Mouse (Mus musculus) cerebellum, postnatal 10 days (tissue): Measurements from ENCODE around the gene Prdx3.
"Not testable (repeated sequence)": the region's sequence is repeated elsewhere in the genome, so short reads cannot be mapped to it uniquely, and the experiment has no call there.

Experiments used
- DNase-seq, 2 experiments: peaks; one replicate each; pipeline ENCODE4 v3.0.0; 2021; ENCODE audit warnings: mixed read lengths in 2 of 2

Gene Prdx3

DNA sequence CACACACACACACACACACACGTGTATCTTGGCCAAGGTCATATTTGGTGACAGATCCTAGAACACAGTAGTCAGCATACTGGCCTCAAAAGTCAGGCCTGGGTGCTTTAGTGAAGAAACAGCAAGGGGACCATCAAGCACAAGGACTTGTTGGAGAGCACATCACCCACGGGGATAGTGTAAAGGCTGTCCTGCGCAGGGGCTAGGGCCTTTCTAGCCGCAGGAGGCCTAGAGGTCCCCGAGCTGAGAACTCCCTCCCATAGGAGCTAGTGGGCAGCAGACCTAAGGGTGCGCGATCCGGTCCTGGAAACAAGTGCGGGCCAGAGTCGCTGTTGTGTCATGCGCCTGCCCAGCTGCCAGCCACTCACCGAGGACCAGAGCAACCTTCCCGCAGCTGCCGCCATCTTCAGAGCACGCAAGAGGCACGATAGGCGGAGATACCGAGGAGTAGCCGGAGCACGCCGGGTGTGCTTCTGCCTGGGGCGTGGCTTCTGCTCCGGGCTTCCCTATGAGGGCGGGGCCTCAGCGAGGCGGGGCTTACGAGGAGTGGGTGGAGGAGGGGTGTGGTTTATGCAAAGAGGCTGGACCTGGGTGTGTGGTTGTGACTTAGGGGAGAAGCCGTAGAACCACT lies at the start of gene Prdx3:
Gene Prdx3, minus strand, starts transcription at position 493 of the 631 bp plus-strand sequence.
- peak; percentile 96 to 98 for DNase-seq

GRCm38 (mm10) chr19:60916869-60917570 lies 42.7 kb upstream of the Prdx3 start:
- DNase-seq, result no peak

DNA sequence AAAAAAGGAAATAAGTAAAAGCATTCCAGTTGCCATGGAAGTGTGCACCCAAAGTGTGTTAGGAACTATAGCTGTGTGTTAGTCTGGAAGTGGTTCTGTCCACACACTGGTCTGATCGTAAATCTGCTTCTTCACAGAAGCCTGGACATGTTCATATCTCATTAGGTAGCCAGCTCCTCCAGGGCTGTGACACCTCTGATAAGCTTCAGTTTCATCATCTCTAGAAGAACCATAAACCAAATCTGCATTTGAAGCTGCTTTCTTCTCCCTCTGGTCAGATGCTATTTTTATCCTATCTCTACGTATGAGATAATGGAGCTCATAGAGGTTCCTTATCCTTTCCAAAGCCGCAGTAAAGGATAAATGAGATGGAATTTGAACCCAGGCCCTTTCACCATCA lies 41.5 kb upstream of the Prdx3 start:
- DNase-seq, result no peak

- DNase-seq, result no peak
These were observed 40.9 kb upstream of the Prdx3 start for GRCm38 (mm10) chr19:60915236-60915635.

- peak; percentile 38 to 41 for DNase-seq
These were observed 37.3 kb upstream of the Prdx3 start for GRCm38 (mm10) chr19:60911653-60912052.

GRCm38 (mm10) chr19:60910304-60910703 lies 35.9 kb upstream of the Prdx3 start:
- DNase-seq, result no peak

DNA sequence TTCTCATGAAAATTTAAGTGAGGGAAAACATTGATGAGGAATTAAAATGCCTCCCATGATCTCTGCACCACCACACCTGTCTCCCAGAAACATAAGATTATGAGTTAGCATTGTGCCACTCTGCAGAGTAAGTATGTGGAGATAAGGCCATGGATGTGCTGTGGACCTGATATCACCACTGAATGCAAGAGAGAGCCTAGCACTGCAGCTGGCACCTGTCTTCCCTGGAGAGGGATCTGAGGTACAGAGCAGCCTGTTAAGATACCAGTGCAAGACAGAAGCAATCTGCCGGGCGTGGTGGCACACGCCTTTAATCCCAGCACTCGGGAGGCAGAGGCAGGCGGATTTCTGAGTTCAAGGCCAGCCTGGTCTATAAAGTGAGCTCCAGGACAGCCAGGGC lies 31.1 kb upstream of the Prdx3 start:
- no peak for DNase-seq

DNA sequence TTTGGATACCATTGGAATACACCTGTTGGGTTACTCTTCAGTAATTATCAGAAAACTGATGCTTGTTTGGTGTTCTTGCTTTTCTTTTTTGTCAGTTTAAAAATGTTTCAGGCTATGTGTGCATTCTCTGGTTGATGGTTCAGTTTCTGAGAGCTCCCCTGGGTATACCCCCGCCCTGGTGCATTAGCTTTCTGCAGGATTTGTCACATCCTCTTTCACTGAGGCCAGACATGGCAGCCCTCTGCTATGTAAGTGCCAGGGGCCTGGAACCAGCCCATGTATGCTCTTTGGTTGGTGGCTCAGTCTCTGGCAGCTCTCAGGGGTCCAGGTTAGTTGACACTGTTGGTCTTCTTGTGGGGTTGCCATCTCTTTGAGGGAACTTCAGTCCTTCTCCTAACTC lies 29.6 kb upstream of the Prdx3 start:
- no peak for DNase-seq

DNA sequence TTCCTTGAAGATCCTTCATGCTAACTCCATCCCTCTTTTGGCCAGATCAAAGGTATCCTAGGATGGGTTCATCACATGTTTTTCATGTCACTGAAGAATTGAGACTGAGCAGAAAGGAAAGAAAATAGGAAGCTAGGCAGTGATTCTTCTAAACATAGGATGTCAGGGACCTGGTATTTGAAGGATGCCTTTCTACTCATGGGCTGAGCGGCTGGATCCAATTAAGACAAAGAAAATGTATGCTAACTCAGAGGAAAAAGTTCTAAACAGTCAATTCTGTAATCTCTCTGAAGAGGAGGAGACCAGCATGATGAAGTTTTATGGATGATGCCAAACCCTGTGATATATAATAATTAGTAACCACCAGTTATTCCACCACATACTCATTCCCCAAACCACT lies 28.8 kb upstream of the Prdx3 start:
- no peak for DNase-seq

DNA sequence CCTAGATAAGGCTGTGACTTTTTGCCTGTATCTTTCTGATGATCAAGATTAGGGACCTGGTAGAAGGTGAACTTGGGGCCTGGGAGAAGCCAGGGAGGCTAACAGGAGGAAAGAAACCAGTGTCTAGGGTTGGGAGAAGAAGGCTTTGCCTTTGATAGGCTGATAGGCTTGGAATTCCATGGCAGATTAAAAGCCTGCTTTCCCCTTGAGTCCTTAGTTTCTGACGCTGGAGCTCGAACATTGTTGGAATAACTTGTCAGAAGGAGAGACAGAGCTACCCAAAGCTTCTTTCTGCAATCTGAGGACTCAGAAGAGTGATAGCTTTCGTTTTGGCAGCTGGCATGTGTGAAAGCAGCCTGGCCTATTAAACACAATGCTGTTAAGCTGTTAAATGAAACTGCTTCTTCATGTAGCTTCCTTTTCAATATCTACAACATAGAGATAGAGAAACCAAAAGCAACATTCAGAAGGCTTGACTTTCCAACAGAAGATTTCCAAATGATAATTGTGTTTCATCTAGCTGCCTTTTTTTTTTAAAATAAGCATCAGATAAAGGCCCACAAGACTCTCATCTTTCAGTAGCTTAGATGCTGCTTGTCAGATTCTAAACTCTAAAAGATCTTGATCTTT lies 21.0 kb upstream of the Prdx3 start:
- DNase-seq, result no peak

- peak; percentile 84 to 88 for DNase-seq
These were observed 17.7 kb upstream of the Prdx3 start for GRCm38 (mm10) chr19:60891934-60892547.

DNA sequence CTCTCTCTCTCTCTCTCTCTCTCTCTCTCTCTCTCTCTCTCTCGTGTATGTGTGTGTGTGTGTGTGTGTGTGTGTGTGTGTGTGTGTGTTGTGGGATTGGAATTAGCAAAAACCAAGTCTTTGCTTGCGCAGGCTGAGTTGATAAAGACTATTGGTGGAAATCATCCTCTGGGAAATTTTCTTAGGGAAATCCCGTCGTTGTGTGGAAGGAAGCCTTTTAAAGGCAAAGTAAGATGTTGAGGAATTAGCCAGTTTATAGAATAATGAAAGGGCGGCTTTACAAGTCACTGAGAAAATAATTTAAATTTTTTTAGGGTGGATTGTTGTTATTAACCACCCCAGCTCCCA lies 16.7 kb upstream of the Prdx3 start:
- peak; percentile 55 to 56 for DNase-seq

- peak in 1 of 2 experiments; percentile 78 for DNase-seq
These were observed 16.2 kb upstream of the Prdx3 start for GRCm38 (mm10) chr19:60890391-60891122.

DNA sequence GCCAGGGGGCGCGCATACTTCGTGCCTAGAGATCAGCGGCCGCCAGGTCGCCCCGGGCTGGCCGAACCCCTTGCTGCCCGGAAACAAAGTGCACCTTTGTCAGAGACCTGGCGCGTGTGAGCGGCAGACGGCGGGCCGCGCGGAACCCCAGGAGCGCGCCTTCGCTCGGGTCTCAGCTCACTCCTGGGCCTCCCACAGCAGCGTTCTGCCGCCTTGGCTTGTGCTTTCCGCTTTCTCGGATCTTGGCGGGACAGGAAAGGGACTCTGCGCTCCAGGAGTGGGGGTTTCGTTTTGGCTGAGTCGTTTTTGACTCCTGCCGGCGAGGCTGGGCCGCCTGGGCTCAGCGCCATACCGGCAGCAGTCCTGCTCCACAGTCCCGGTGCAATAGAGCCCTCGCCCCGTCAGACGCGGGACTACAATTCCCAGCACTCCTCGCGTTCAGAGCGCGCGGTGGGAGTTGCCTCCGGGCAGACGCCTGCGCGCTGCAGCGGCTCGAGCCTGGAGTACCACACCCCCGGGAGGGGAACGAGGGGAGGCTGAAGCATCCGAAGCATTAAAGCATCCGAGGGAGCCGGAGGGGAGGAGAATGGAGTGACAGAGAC lies 15.5 kb upstream of the Prdx3 start, which contains the start of gene Grk5:
Gene Grk5, plus strand, starts transcription at position 36 of the 602 bp plus-strand sequence.
- DNase-seq, result peak; percentile 98 to 99

DNA sequence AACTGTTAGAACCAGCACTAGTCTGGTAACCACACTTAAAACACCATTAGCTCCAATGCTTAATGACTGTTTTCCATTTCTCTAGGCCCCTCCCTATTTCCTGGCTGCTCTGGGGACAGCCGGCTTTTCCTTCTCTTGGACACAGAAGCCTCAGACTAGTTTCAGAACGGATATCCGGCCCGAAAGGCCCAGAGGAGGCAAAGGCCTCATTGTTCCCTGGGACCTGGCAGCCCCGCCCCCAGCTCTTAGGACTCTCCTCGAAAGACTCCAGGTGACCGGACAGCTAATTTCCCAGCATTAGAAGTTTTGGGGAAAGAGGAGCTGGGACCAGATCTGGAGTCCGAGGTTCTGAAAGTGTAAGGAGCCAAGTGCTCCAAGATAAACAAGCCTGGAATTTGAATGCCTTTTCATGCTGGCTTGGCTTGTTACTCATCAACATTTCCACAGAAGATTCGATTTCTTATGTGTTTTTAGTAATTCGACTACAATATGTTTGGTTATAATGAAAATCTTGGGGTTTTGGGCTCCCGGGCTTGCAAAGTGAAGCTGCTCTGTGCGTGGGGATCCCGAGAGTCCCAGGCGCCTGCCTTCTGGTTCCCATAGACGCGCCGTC lies 14.9 kb upstream of the Prdx3 start:
- peak; percentile 45 to 55 for DNase-seq

GRCm38 (mm10) chr19:60887637-60888036 lies 13.3 kb upstream of the Prdx3 start:
- DNase-seq, result no peak

DNA sequence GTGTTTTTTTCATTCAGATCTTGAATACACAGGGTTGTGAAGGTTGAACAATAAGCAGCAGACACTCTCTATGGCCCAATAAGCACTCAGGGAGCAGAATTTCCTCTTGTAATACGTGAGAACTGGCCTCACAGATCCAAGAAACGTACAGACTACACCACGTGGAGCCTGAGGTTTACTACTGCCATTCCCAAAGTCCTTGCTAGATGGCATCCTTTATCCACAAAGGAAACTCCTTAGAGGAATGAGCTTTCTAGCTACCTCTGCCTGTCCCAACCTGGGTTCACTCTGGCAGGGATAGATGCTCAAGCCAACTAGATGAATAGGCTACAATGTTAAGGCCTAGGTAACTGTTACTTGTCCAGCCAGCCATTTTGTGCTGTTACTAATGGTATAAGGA lies 8.8 kb upstream of the Prdx3 start:
- peak; percentile 51 to 56 for DNase-seq

DNA sequence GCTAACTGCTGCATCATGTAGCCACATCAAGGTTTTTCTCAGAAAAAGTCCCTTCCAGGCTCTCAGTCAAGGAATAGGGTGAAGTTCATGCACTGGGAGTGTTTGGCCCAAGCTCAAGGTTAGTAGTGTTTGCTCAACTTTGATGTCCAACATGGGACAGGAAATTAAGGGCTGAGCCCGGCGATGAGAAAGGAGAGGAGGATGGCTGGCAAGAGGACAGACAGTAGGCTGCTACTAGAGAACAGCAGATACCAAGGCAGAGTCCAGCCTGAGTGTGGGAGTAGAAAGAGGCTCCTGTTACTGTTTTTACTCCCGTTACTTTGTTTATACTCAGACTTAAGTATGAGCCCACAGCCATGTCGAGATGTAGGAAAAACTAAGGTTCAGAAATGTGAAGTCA lies 855 bp downstream of the Prdx3 start:
- DNase-seq, result peak; percentile 9 to 17

DNA sequence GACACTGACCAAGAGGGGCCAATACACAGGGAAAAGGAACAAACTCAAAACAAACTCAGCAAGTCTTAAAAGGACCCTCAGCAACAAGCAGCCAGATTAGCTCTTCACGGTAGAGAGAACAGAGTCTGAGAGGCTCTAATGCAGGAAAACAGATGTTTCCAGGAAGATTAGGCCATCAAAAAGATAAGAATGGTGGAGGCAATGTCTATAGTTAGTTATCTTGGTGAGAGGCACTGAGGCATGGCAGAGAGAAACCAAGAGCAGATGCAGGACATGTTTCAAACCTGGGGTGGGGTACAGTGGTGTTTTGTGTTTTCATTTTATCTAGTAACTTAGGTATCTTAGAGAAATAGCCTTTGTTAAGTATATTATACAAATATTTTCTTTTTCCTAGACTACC lies 2.1 kb downstream of the Prdx3 start:
- DNase-seq, result no peak

DNA sequence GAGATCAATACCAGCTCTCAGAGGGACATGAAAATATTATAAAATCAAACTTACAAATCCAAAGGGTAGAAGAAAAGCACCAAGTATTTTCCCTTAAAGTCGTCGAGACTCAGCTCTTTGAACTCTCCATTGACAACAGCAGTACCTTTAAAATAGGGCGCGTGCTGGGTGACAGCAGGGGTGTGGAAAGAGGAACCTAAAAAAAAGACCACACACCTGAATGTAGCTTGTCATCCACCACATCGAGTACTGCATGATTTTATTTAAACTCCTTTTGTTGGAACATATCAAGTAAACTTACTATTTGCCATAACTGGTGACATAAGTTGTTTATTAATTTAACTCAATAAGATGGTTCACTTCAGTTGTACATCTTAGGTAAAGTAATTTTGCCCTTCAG lies 3.0 kb downstream of the Prdx3 start:
- DNase-seq, result no peak

DNA sequence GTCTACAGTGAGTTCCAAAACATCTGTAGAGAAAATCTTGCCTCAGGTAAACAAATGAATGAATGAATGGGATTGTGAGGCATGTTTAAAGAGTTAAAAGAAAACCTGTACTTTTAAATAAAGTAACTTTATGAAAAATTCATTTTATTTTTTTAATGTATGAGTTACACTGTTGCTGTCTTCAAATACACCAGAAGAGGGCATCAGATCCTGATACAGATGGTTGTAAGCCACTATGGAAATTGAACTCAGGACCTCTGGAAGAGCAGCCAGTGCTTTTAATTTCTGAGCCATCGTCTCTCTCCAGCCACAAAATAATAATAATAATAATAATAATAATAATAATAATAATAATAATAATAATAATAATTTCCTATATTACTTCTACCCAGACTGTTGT lies 3.9 kb downstream of the Prdx3 start:
- DNase-seq, result no peak

GRCm38 (mm10) chr19:60866169-60866568 lies 8.2 kb downstream of the Prdx3 start:
- not testable (repeated sequence) for DNase-seq
